Mouse (Mus musculus) neural tube, embryonic 15.5 days (tissue): Measurements from ENCODE around the gene Gm1979. TPM values are rescaled to one million over a fixed set of nuclear protein-coding genes. Genes with fewer than 3 reads are reported as not detected.

ENCODE experiments used
- polyA plus RNA-seq: library from polyadenylated mRNA; unstranded; fragments of >200 nt; fragmentation: Nextera tagmentation; extraction: Ambion mirVana; gene quantifications from 2 replicates; pipeline ENCODE4 v1.2.1, GENCODE M21; 2015

Gm1979 gene
- polyA plus RNA-seq, 1 experiment from 2014 or later = 0.40 TPM

Other genes with a start within 250 kb of the Gm1979 start
- 35.7 and 44.2 TPM in 2 replicates for gene Actr3b, start 244.8 kb downstream of the Gm1979 start, polyA plus RNA-seq
- 0.10 and 0.17 TPM in 2 replicates for gene Gm21663, start 62.4 kb downstream of the Gm1979 start, polyA plus RNA-seq
- gene Gm21671, start 50.4 kb downstream of the Gm1979 start, polyA plus RNA-seq = 0.23 TPM in 1 of 2 replicates, not detected in the other
- gene Gm21680, start 32.1 kb downstream of the Gm1979 start, polyA plus RNA-seq = 0.26 and 0.42 TPM in 2 replicates
- 0.08 and 0.22 TPM in 2 replicates for gene Gm21698, start 16.1 kb downstream of the Gm1979 start, polyA plus RNA-seq
- gene Gm5862, start 18.1 kb upstream of the Gm1979 start, polyA plus RNA-seq = 0.13 and 0.18 TPM in 2 replicates
- gene Speer4a, start 34.8 kb upstream of the Gm1979 start, polyA plus RNA-seq = 0.22 and 0.27 TPM in 2 replicates
- gene Gm7347, start 53.8 kb upstream of the Gm1979 start, polyA plus RNA-seq = 0.22 and 0.26 TPM in 2 replicates
- gene Gm10471, start 84.5 kb upstream of the Gm1979 start, polyA plus RNA-seq = 0.14 TPM in 1 of 2 replicates, not detected in the other
- gene 5031410I06Rik, start 100.6 kb upstream of the Gm1979 start, polyA plus RNA-seq = 0.24 and 0.28 TPM in 2 replicates
- gene Gm10220, start 116.6 kb upstream of the Gm1979 start, polyA plus RNA-seq = 0.18 and 0.19 TPM in 2 replicates